Mouse (Mus musculus): ENCODE measurements around the gene Neu2.

DNA sequence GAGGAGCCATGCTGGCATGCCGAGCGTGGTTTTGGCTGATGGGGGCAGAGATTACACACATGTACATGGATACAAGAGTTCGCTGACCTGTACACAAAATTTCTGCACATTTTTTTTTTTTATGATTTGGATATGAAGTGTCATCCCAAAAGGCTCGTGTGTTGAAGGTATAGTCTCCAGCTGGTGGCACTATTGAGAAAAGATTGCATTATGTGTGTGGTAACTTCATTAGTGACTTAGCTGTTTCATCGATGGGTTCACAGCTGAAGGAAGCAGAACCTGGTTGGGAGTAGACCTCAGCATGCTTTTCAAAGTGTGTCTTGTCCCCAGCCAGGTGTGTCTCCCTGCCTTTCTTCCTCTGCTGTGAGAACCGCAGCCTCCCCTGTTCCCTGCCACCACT is 41.4 kb upstream of the Neu2 start:
- TF ChIP-seq CTCF (IDR thresholded peaks at IDR 0.05; ENCODE audit: extremely low read depth, insufficient read depth, insufficient read length, insufficient replicate concordance) (no peak), POLR2A (IDR thresholded peaks at IDR 0.05; ENCODE audit: low read depth, low read length) (no peak)
